Mouse (Mus musculus): Measurements from ENCODE around the gene Sh3rf1.
A peak's percentile ranks its signal among the peaks of the same experiment; 100 is the strongest.

Gene Sh3rf1

GRCm38 (mm10) chr8:61264881-61265280 lies 41.2 kb downstream of the Sh3rf1 start:
- DNase-seq = no peak

- DNase-seq = peak; percentile 69 to 75
These were observed 41.7 kb downstream of the Sh3rf1 start for GRCm38 (mm10) chr8:61265390-61265789.

GRCm38 (mm10) chr8:61267061-61267460 lies 43.4 kb downstream of the Sh3rf1 start:
- no peak for DNase-seq

- DNase-seq = no peak
These were observed 44.0 kb downstream of the Sh3rf1 start for GRCm38 (mm10) chr8:61267692-61268091.

GRCm38 (mm10) chr8:61268233-61268916 lies 44.7 kb downstream of the Sh3rf1 start:
- no peak for DNase-seq

- no peak for DNase-seq
These were observed 46.3 kb downstream of the Sh3rf1 start for GRCm38 (mm10) chr8:61270016-61270415.

- peak; percentile 49 to 68 for DNase-seq
These were observed 46.9 kb downstream of the Sh3rf1 start for GRCm38 (mm10) chr8:61270541-61270940.

- no peak for DNase-seq
These were observed 47.3 kb downstream of the Sh3rf1 start for GRCm38 (mm10) chr8:61270961-61271360.

GRCm38 (mm10) chr8:61272838-61273237 lies 49.2 kb downstream of the Sh3rf1 start:
- DNase-seq = no peak

GRCm38 (mm10) chr8:61273307-61274221 lies 49.9 kb downstream of the Sh3rf1 start:
- peak in 1 of 2 experiments; percentile 55 for DNase-seq

GRCm38 (mm10) chr8:61274602-61275462 lies 51.2 kb downstream of the Sh3rf1 start:
- DNase-seq = peak; percentile 67 to 81

- peak in 1 of 2 experiments; percentile 29 for DNase-seq
These were observed 52.0 kb downstream of the Sh3rf1 start for GRCm38 (mm10) chr8:61275463-61276356.

GRCm38 (mm10) chr8:61276397-61276796 lies 52.7 kb downstream of the Sh3rf1 start:
- no peak for DNase-seq

GRCm38 (mm10) chr8:61279030-61279429 lies 55.4 kb downstream of the Sh3rf1 start:
- no peak for DNase-seq

GRCm38 (mm10) chr8:61282303-61283168 lies 58.9 kb downstream of the Sh3rf1 start:
- no peak for DNase-seq

GRCm38 (mm10) chr8:61283169-61284081 lies 59.8 kb downstream of the Sh3rf1 start:
- DNase-seq = peak; percentile 64 to 75

- DNase-seq = no peak
These were observed 62.2 kb downstream of the Sh3rf1 start for GRCm38 (mm10) chr8:61285896-61286295.

- DNase-seq = no peak
These were observed 62.7 kb downstream of the Sh3rf1 start for GRCm38 (mm10) chr8:61286394-61286793.

GRCm38 (mm10) chr8:61286795-61287385 lies 63.2 kb downstream of the Sh3rf1 start:
- no peak for DNase-seq

All from kidney, postnatal 4 days (tissue).